Mouse (Mus musculus) stomach, embryonic 16.5 days (tissue): ENCODE measurements around the gene Ccdc57. TPM values are rescaled to one million over a fixed set of nuclear protein-coding genes. Genes with fewer than 3 reads are reported as not detected.
"Not testable (repeated sequence)": the region's sequence is repeated elsewhere in the genome, so short reads cannot be mapped to it uniquely, and the experiment has no call there.

Experiments
- ATAC-seq: fragments of 200-750 bp; cut with Nextera tagmentation; 2 replicates; pipeline ENCODE4 v1.8.0; 2017; ENCODE audit warnings: moderate number of reproducible peaks, moderate TSS enrichment; ENCODE audit not compliant: insufficient read depth, low FRiP score
- H3K27ac ChIP-seq: fragments of 300-500 bp; sonication (generic); 2 replicates; pipeline ENCODE4 v1.5.1; 2014; ENCODE audit warnings: low read length
- H3K27me3 ChIP-seq: fragments of 300-500 bp; sonication (generic); 2 replicates; pipeline ENCODE4 v1.6.1; 2014; ENCODE audit warnings: low read length, control low read depth, mixed read lengths; ENCODE audit not compliant: control insufficient read depth, insufficient read depth
- H3K36me3 ChIP-seq: fragments of 300-500 bp; sonication (generic); 2 replicates; pipeline ENCODE4 v1.6.1; 2014; ENCODE audit warnings: low read length; ENCODE audit not compliant: control insufficient read depth, insufficient read depth
- H3K4me1 ChIP-seq: fragments of 300-500 bp; sonication (generic); 2 replicates; pipeline ENCODE4 v1.6.1; 2014; ENCODE audit warnings: low read length, control low read depth, mixed read lengths; ENCODE audit not compliant: control insufficient read depth, insufficient read depth
- H3K4me2 ChIP-seq: fragments of 300-500 bp; sonication (generic); 2 replicates; pipeline ENCODE4 v1.6.1; 2014; ENCODE audit warnings: low read depth, low read length, mixed read lengths
- H3K4me3 ChIP-seq: fragments of 300-500 bp; sonication (generic); replicated peaks from 2 replicates; pipeline ENCODE4 v1.5.1; 2014; ENCODE audit warnings: mild to moderate bottlenecking, low read length
- H3K9ac ChIP-seq: fragments of 300-500 bp; sonication (generic); 2 replicates; pipeline ENCODE4 v1.6.1; 2014; ENCODE audit warnings: low read length
- H3K9me3 ChIP-seq: fragments of 300-500 bp; sonication (generic); replicated peaks from 2 replicates; pipeline ENCODE4 v1.6.1; 2016; ENCODE audit warnings: low read length, control low read depth; ENCODE audit not compliant: control insufficient read depth
- WGBS: fragments of 180-500 bp; shearing (Covaris S2); extraction: QIAGEN DNeasy Blood & Tissue Kit; methylation state at CpG from one replicate; pipeline ENCODE4 v1.1.7; 2014; 5-methylcytosine and 5-hydroxymethylcytosine counted together
- polyA plus RNA-seq: library from polyadenylated mRNA; unstranded; fragments of >200 nt; fragmentation: Nextera tagmentation; extraction: Ambion mirVana; gene quantifications from 2 replicates; pipeline ENCODE4 v1.2.1, GENCODE M21; 2015

Gene Ccdc57
- polyA plus RNA-seq, 1 experiment from 2014 or later: 5.2 TPM

DNA sequence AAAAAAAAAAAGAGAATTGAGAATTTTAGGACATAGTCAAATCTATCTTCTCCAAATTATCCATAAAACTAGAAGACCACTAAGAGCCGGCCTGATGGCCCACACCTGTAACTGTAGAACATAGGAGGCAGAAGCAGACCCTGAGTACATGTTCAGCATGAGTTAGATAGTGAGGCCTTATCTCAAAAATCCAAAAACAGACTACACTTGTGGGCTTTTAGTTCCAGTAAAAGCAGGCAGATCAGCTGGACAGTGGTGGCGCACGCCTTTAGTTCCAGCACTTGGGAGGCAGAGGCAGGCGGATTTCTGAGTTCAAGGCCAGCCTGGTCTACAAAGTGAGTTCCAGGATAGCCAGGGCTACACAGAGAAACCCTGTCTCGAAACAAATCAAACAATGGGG, 99.7 kb downstream of the Ccdc57 start:
- H3K36me3 ChIP-seq, H3K4me3 ChIP-seq, H3K27me3 ChIP-seq, H3K9me3 ChIP-seq, H3K4me1 ChIP-seq, H3K9ac ChIP-seq, ATAC-seq, H3K4me2 ChIP-seq: not testable (repeated sequence)
- peak overlapping the region; percentile 79; the same call in 1 of the 2 replicates for H3K27ac ChIP-seq
- 91% methylated on average over 5 of the region's 5 CpGs for WGBS

DNA sequence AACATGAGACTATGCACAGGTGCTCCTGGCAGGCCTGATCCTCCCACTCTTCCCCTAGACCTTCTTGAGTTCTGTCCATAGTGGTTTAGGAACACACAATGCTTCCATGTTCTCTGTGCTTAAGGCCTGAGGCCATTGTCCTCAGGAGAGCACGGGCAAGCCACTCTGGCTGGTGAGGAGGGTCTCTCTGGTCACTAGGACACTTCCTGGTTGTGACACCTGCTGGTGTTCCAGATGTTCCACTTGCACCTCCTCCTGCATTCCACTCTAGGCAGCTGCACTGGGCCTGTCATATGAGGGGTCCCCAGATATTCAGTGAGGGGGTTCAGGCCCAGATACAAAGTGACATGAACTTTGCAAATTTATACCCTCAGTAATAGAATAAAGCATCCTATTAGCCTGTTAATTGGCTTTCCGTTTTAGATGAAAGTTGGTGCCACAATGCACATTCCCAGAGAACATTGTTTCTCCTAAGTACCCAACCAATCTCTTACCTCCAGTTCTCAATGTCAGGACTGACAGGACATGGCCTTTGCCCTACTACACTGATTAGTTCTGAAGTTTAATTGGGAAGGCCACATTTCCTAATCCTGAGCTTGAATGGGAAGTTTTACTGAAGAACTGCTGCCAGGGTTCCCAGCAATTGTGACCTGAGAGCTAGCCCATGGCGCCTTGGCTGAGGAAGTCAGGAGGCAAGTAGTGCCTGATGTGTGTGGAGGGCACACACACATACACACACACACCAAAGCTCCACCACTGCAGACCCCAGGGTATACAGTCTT, 100.8 kb downstream of the Ccdc57 start:
- no peaks in the 10 kb centered on the region for H3K27me3 ChIP-seq
- H3K4me1 ChIP-seq: peaks cover 7% of the 10 kb centered on the region; the same call in 1 of the 2 replicates
- no peaks in the 10 kb centered on the region for H3K9me3 ChIP-seq
- no peak overlapping the region for H3K4me3 ChIP-seq
- H3K4me2 ChIP-seq: no peak overlapping the region
- H3K27ac ChIP-seq: no peak overlapping the region
- no peak for ATAC-seq
- no peaks in the 10 kb centered on the region for H3K36me3 ChIP-seq
- 81% methylated on average over 3 of the region's 3 CpGs for WGBS
- H3K9ac ChIP-seq: no peak overlapping the region

DNA sequence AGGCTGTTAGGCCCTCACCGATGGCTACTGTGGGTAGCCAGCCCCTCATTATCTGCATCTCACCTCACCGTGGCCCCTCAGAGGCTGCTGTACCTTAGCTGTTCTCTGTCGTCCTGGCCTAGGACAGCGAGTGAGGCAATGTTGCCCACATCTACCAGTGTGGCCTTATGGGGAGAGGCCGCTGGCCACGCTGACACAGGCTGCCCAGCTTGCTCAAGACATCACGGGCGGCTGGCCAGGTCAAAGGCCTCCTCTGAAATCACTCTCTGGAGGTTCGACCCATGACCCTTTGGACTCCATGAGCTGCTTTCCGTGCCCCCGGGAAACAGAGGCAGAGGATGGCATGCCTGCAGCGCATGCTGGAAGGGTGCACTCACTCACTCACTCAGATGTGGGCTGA, 102.0 kb downstream of the Ccdc57 start:
- Histone ChIP-seq H3K9ac (no peak overlapping the region), H3K36me3 (no peaks in the 10 kb centered on the region), H3K27me3 (no peaks in the 10 kb centered on the region), H3K27ac (no peak overlapping the region), H3K4me3 (no peak overlapping the region), H3K4me2 (no peak overlapping the region), H3K9me3 (no peaks in the 10 kb centered on the region), H3K4me1 (peaks cover 7% of the 10 kb centered on the region; the same call in 1 of the 2 replicates)
- WGBS: 86% methylated on average over 12 of the region's 12 CpGs
- ATAC-seq: no peak

DNA sequence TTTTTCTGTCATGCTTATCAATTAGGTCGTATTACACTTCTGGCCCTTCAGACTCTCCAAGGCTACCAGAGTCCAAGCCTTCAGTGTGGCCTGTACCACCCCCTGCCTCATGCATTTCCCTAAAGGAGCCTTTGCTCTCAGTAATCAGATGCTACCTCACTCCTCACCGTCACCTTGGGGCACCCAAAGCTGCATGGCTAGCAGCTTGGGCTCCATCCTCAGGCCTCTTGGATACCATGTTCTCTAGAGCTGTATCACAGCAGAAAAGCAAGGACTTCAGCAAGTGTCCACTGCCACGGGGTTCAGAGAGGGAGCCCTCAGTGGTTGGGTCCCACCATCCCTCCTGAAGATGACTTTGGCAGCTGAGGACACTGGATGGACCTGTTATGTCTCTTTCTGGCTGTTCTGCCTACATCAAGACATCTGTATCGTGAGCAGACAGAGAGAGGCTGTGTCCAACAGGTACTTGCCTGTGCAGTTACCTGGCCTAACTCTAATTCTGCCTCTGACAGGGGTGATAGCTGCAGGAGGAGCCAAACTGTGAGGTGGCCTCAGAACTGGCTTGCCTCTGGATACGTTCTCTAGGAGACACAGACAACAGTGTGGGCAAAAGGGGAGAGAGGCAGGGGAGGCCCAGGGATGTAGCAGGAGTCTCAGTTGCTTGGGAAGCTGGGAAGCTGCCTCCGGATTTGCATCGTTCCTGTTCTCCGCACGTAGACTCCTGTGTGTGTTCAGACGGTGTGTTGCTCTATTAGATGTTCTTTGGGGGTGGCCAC, 102.7 kb downstream of the Ccdc57 start:
- no peak for ATAC-seq
- WGBS: 86% methylated on average over 10 of the region's 10 CpGs
- Histone ChIP-seq H3K27me3 (no peaks in the 10 kb centered on the region), H3K9ac (no peak overlapping the region), H3K27ac (no peak overlapping the region), H3K4me1 (peaks cover 12% of the 10 kb centered on the region), H3K36me3 (no peaks in the 10 kb centered on the region), H3K9me3 (no peaks in the 10 kb centered on the region), H3K4me3 (no peak overlapping the region), H3K4me2 (no peak overlapping the region)

DNA sequence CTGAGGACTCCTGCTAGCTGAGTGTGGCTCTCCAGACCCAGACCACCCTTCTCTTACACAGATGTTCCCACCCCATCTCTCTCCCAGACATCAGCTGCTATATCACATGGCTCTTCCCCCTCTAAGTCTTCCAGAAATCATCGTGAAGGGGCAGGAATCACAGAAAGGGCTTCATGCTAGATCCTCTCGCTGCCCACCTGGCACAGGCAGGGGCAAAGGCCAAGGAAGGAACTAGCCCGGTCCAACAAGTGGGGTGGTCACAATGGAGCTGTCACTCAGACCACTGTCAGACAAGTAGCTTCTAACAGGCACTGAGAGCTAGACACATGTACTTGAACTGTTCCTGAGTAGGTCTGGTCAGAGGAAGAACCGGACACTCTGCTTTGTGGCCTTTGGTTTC, 104.3 kb downstream of the Ccdc57 start:
- Histone ChIP-seq H3K27ac (no peak overlapping the region), H3K27me3 (no peaks in the 10 kb centered on the region), H3K9me3 (no peaks in the 10 kb centered on the region), H3K36me3 (no peaks in the 10 kb centered on the region), H3K9ac (no peak overlapping the region), H3K4me2 (no peak overlapping the region), H3K4me1 (peaks cover 6% of the 10 kb centered on the region), H3K4me3 (no peak overlapping the region)
- ATAC-seq: no peak
- WGBS: 81% methylated on average over 4 of the region's 4 CpGs

DNA sequence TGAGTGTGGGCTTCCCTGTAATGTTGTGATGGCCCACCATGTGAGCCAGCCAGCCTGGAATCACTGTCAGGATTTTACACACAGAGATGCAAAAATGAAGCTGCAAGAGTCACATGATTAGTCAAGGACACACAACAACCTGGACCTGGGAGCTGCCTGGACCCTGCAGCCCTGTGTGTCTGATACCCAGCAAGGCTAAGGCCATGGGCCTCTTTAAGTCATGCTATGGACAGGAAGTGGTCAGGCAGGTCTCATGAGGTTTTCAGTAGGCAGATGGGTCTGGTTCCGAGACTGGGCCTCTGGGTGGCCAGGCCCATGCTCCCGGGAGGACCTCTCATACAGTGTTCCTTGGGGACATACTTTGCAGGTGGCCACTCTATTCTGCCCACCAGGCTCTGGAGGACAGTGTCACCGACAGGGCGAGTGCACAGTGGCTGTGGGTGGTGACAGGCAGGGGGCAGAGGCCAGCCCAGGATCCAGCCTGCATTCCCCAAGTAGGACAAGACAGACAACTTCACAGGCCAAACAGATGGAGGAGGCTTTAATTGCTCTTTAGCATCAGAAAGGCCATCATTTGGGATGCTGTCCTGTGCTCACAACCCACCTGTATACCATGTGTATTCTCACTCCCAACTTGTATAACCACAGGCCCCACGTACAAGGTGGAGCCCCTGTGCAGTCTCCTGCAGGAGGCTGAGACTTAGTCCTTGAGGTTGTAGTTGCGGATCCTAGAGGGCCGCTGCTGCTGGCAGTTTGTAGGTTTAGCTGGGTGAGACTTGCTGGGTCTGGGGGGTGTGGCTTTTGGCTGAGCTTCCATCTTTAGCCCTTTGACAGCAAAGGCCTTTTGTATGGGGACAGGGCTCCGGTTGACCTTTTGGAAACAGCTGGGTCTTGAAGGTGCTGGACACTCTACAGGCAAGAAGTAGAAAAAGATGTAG, 106.4 kb downstream of the Ccdc57 start:
- no peak overlapping the region for H3K4me3 ChIP-seq
- H3K27me3 ChIP-seq: no peaks in the 10 kb centered on the region
- WGBS: 84% methylated on average over 8 of the region's 8 CpGs
- peak overlapping the region; percentile 94; the same call in 1 of the 2 replicates for H3K9ac ChIP-seq
- H3K9me3 ChIP-seq: no peaks in the 10 kb centered on the region
- H3K36me3 ChIP-seq: 0 out of 2 replicates have a peak, but pooled peaks cover under 1% of the 10 kb centered on the region
- no peak overlapping the region for H3K4me2 ChIP-seq
- ATAC-seq: no peak
- peak overlapping the region; percentile 95; the same call in 1 of the 2 replicates for H3K27ac ChIP-seq
- H3K4me1 ChIP-seq: peaks cover 22% of the 10 kb centered on the region

DNA sequence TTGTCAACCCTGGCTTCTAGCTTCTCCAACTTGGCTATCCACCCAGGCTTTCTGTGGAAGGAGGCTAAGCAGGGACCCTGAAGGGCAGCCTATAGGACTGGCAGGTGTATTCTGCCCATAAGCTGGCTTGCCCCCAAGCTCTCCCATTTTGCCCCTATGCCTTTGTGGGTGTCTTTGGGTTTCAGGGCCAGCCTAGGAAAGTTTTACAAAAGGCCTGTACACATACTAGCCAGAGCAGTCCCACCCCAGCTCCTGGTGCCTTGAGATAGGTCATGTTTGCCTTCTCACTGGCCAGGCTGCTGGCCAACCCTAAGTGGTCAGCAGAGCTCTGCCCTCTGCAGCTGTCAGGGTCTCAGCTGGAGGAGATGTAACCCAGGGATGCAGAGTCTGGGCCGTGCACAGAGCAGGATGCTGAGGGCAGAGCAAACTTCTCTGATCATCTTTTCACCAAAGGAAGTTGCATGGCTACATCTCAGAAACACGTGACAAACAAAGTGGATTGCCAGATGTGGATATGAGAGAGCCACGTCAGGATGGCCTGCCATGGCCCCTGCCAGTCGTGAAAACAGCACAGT, 107.3 kb downstream of the Ccdc57 start:
- Histone ChIP-seq H3K9ac (peak overlapping the region; percentile 94), H3K9me3 (no peaks in the 10 kb centered on the region), H3K4me3 (peak overlapping the region; percentile 78), H3K4me1 (peaks cover 24% of the 10 kb centered on the region), H3K27me3 (no peaks in the 10 kb centered on the region), H3K4me2 (peak overlapping the region; percentile 98), H3K27ac (peak overlapping the region; percentile 95), H3K36me3 (0 out of 2 replicates have a peak, but pooled peaks cover 5% of the 10 kb centered on the region)
- ATAC-seq: no peak
- 51% methylated on average over 4 of the region's 4 CpGs for WGBS

DNA sequence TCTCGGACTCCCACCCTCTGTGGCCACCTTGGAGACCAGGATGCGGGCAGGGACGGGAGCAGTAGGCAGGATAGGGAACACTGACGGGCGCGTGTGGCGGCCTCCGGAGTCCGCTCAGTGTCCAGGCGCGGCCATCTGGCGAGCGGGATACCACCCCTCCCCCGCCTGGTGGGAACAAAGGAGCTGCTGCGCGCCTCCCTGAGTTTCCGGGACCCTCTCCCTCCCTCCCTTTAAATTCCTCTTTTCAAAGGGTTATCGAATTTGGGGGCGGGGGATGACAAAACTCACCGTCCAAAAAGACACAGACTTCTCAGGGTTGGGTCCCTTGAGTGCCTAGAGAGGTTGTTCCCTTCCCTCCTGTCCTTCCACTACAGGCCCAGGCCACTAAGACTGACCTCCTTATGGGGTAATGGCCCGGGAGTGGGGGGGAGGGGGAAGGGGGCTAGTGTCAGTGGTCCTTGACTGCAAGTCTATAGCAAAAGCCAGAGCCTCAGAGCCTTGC, 107.8 kb downstream of the Ccdc57 start:
- H3K9ac ChIP-seq: peak overlapping the region; percentile 94
- H3K4me1 ChIP-seq: peaks cover 24% of the 10 kb centered on the region
- H3K4me2 ChIP-seq: peak overlapping the region; percentile 98
- ATAC-seq: peak; percentile 38
- H3K4me3 ChIP-seq: peak overlapping the region; percentile 78
- WGBS: under 1% methylated on average over 21 of the region's 21 CpGs
- H3K27me3 ChIP-seq: no peaks in the 10 kb centered on the region
- peaks cover 9% of the 10 kb centered on the region; the same call in 1 of the 2 replicates for H3K36me3 ChIP-seq
- H3K27ac ChIP-seq: peak overlapping the region; percentile 95
- no peaks in the 10 kb centered on the region for H3K9me3 ChIP-seq
